Mouse (Mus musculus): Measurements from ENCODE around the gene Naxd.

GRCm38 (mm10) chr8:11475876-11476275 lies 21.4 kb upstream of the Naxd start:
- TF ChIP-seq IRF4 (IDR thresholded peaks at IDR 0.05; ENCODE audit: low read depth, low read length) (no peak), CHD2 (IDR thresholded peaks at IDR 0.05; ENCODE audit: low read length) (no peak), UBTF (IDR thresholded peaks at IDR 0.05; ENCODE audit: low read depth, low read length) (no peak), CTCF (conservative IDR thresholded peaks at IDR 0.05 in 1 of 2, IDR thresholded peaks at IDR 0.05 in 1 of 2; ENCODE audit: low read depth in 2 of 2, low read length in 2 of 2) (no peak), RAD21 (IDR thresholded peaks at IDR 0.05; ENCODE audit: low read depth, low read length) (no peak), MYC (IDR thresholded peaks at IDR 0.05; ENCODE audit: low read depth, low read length) (no peak), USF2 (conservative IDR thresholded peaks at IDR 0.05; ENCODE audit: low read depth, low read length) (no peak), POLR2A (IDR thresholded peaks at IDR 0.05; ENCODE audit: low read depth, low read length) (no peak), EP300 (IDR thresholded peaks at IDR 0.05; ENCODE audit: low read length) (no peak), MAX (IDR thresholded peaks at IDR 0.05; ENCODE audit: low read length) (no peak), MAFK (IDR thresholded peaks at IDR 0.05; ENCODE audit: insufficient replicate concordance, low read length) (no peak), GABPA (IDR thresholded peaks at IDR 0.05; ENCODE audit: insufficient replicate concordance, low read depth, low read length) (no peak), HCFC1 (IDR thresholded peaks at IDR 0.05; ENCODE audit: low read depth, low read length) (no peak), NRF1 (IDR thresholded peaks at IDR 0.05; ENCODE audit: low read depth, low read length) (no peak)
